Mouse (Mus musculus) retina, postnatal 7 days (tissue): Measurements from ENCODE around the gene Il17a.
"Not testable (repeated sequence)": the region's sequence is repeated elsewhere in the genome, so short reads cannot be mapped to it uniquely, and the experiment has no call there.

Experiments used
- DNase-seq: peaks from one replicate; pipeline ENCODE4 v3.0.0-alpha.2; 2012; ENCODE audit warnings: low read depth, low spot score

Gene Il17a

DNA sequence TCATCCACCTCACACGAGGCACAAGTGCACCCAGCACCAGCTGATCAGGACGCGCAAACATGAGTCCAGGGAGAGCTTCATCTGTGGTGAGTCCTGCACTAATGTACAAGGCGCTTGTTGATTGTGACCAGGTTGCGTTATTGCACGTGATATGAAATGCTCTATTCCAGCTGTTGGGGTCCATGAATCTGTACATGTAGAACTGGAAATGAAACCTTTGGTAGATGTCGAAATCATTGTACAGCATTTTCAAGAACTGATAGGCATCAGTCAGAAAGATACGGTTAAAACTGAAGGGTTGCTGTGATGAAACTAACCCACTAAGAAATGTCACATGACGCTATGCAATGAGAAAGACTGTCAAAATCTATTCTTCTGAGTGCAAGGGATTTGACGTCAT lies at the start of gene Il17a:
Il17a (plus strand) TSS at position 3 of the 400 bp plus-strand sequence.
- no peak for DNase-seq

DNA sequence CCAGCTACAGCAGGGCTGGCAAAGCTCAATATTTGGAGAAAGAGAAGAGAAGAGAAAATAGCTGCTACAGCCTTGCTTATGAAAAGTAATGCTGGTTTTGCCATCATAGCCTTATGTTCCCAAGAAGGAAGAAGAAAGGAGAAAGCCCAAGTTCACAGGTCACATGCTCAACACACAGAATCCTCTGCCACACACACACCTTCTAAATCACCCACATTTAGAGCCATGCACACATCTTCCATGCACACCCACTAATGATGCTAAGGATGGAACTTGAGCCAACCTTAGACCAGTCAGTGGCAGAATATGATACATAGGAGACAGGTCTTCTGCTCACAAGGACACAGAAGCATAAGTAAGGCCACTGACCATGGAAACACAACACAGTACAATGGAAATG lies 47.9 kb upstream of the Il17a start:
- DNase-seq: no peak

DNA sequence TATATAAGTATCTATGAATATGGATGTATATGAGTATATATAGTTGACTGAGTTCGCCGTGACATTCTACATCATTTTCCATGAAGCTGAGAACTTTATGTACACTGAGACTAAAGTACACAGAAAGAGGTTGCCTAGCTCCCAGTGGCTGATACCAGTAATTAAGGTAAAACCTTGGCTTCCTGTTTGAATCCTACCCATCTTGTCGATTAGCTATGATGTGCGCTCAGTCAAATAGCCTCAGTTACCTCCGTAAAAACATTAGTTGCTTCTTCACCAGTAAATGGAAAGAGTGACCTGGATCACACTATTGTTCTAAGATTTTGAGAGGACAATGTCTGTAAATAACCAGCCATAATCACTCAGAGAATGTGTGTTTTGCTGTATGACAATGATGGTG lies 47.3 kb upstream of the Il17a start:
- DNase-seq: no peak

DNA sequence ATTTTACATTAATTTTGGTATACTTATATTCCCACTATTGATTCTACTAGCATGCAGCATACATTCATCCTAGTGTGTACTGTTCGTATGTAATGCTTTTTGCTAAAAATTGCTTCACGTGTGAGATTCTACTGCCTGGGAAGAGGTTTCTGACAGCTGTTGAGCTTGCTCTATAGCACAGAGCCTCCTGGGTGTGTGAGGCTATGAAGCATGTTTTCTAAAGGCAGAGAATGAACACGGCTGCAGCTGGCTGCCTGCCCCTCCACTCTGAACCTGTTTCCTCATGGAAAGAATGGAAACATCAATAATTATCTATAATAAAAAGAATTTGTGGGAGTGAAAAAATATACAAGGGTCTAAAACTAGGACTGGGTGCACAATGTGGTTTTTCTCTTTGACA lies 46.9 kb upstream of the Il17a start:
- no peak for DNase-seq

DNA sequence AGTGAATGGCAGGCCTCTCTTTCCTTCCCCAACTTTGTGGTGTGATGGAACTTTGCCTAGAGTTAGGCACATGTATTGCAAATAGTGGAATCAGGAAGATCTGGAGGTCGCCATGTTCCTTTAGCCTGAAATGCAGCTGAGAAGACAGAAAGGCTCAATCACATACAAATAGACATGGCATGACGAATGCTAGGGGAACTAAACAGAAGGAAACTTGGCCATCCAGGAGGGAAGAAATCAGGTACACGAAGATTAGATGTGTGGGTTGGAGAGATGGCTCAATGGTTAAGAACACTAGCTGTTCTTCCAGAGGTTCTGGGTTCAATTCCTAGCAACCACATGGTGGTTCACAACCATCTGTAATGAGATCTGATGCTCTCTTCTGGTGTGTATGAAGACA lies 46.3 kb upstream of the Il17a start:
- DNase-seq: no peak

DNA sequence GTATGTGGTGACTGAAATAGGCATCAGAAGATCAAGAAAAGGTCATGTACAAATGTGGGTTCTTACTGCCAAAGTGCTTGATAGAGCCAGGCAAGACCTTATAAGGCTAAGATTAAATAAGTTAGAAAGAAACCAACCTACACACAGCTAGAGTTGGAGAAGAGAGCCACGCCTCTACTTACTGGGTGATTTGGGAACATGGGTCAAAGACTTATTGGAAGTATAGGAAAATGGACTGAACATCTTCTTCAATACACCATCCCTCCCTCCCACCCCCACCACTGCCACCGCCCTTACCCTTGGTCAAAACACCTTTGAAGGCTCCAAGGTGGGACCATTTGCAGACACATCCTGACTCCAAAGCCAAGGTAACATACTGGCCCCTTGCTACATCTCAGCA lies 45.3 kb upstream of the Il17a start:
- no peak for DNase-seq

DNA sequence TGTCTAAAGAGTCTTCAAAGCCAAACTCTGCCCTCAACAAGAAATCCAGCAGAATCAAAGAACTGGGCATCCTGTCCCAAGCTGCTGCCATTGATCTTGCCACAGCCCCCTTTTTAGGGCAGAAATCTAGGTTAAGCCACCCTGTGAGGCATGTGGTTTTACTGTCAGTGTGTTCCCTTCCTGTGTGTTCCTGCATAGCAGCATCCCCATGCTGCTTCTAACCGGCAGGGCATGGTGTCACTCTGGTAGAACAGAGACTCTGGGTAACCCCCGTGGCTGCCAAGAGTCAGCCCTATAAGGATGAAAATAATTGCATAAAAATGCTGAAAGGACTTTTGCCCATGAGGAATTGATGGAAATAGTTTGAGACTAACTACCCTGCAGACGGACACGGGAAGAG lies 44.8 kb upstream of the Il17a start:
- DNase-seq: no peak

DNA sequence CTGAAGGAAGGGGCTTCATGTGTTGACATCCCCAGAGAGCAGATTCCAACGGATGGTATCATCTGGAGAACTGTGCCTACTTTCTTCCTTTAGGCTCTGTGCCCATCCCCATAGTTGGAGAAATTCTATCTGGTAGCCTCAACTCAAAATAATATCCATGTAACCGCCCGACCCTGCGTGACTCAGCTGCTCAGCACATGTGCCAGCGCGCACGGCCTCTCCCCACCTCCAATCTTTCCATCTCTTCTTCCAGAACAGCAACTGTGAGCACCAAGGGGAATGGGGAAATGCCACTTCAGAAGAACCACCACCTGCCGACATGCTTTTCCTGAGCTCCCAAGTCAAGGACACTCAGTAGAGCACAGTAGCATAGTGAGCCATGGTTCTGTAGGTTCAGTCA lies 39.4 kb upstream of the Il17a start:
- no peak for DNase-seq

DNA sequence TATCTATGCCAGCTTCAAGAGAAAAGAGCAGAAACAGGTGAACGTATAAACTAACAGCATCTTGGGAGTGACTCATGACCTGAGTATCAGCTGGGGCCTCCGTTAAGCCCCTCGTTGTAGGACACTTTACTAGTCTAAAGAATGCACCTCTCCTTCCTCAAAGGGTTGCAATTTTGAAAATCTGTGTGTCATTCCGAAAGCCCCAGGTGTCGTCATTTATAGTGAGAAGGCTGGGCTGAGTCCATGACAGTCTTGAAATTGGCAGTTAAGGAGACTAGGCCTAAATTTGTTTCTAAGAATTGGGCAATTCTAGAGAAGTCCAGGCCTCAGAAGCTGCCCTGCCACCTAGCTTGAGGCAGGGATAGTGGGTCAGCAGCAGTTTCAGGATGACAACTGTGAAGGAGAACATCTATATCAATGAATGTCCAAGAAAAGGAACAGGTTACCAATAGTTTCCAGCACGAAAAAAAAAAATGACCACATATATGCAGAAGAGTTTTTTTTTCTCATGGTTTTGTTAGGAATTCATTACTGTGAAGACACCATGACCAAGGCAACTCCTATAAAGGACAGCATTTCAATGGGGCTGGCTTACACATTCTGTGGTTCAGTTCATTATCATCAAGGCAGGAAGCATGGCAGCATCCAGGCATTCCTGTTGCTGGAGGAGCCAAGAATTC lies 36.9 kb upstream of the Il17a start:
- no peak for DNase-seq

DNA sequence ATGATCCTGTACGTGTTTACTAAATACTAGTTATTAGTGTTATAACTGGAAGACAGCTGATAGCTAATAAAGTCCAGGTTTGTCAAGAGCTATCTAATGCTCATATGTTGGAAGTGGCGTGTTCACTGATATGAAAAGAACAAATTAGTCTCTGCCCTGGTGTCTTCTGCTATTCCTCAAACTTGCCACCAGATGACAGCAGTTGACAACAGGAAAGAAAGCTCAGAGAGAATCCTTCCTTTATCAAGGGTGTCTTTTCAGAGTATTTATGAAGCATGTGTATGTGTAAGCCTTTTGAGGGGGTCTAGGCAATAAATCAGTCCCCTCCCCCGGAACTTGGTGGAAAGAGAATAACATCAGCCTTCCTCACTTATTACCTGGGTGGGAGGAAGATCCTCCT lies 30.7 kb upstream of the Il17a start:
- DNase-seq: no peak

DNA sequence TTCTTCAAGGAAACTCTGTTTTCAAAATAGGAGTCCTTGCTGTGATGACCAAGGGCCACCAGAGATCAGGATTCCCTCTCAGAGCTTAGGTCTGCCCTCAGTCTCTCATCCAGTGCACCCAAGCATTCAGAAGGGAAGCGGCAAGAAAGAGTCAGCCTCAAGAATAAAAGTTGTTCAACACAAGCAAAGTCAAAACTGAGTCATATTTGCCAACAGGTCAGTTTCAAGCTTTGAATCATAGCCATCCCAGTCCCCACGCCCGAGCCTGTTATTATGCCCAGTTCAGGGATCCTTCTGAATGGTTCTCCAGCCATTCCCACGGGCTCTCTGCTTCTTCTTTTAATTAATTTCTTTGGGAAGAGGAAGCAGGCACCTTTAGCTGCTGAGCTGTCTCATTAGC lies 5.9 kb downstream of the Il17a start:
- DNase-seq: no peak

DNA sequence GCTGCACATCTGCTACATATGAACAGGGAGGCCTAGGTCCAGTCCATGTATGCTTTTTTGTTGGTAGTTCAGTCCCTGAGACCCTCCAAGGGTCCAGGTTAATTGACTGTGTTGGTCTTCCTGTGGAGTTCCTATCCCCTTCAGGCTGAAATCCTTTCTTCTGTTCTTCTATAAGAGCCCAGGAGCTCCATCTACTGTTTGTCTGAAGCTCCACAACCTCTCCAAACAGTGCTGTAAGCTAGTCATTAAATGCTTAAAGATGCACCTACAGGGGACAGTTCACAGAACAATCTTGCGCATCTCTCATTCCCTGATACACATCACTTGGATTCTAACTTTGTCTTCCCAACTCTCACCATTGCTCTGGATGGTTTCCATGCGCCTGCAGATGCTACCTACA lies 7.8 kb downstream of the Il17a start:
- no peak for DNase-seq

DNA sequence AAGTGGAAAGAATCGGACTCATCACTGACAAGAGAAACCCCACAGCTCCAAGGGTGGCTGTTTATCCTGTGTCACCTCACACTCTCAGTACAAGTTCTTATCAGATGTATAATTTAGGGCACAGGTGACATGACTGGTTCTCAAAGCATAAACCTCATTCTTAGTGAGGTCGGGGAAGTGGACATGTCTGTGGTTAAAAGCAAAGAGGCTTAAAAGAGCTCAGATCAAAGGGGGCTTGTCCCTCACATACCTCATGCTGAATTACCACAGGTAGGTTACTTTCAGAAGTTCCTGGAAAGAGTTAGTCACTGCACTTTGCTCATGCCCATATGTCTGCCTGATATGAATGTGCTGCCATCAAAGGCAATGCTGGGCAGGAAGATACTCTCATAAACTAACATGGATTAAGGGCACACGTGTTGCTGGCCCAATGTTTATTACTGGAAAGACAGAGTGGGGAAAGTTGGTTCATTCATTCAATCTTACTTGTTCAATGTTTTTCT lies 9.8 kb downstream of the Il17a start:
- no peak for DNase-seq

DNA sequence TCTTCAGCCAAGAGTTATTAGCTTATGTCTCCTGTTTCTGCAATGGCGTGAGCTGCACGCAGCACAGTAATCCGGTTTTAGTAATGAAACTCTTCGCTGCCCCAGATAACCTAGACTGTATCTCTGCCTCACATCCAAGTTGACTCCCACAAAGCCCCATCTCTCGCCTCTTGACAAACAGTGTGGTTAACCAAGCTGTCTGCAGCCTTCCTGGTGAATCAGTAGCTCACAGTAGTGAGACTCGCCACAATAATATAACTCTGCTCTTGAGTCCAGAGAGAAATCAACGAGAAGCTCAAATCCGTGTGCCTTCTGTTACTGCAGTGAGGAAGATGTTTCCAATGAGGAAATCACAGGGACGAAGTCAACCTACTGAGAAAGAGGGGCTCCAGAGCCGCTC lies 23.7 kb downstream of the Il17a start:
- no peak for DNase-seq

DNA sequence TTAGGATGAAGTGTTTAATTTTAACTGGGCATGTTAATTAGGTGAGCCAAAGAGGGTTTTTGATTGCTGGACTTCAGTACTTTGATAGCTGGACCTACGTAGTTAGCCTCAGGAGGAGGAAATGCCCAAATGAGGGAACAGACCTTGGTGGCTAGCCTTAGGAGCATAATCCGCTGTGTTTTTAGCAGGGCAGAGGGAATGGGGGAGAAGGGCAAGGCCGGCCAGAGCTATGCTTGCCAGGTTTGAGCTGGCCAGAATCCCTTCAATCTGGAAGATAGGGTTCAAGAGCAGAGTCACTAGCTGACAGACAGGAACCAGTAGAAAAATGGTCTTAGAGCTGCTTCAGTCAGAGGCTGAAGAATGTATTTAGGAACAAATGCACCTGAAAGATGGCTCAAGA lies 26.9 kb downstream of the Il17a start:
- DNase-seq: no peak

DNA sequence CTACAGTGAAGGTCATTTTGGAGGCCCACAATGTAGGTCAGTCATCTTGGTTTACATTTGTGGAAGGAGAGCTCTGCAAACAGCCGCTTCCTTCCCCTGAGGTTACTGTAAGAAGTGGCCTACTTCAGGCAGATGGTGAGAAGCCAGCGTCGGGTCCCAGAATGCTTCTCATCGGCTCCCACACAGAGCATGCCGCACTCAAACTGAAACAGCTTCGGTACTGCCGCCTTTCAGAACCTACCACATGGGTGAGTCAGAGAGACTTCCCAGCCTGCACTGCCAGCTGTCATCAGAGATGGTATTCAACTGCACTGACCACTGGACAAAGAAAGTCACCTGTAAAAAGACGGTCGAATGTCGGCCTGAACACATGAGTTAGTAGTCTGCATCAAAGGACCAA lies 29.1 kb downstream of the Il17a start:
- DNase-seq: no peak

DNA sequence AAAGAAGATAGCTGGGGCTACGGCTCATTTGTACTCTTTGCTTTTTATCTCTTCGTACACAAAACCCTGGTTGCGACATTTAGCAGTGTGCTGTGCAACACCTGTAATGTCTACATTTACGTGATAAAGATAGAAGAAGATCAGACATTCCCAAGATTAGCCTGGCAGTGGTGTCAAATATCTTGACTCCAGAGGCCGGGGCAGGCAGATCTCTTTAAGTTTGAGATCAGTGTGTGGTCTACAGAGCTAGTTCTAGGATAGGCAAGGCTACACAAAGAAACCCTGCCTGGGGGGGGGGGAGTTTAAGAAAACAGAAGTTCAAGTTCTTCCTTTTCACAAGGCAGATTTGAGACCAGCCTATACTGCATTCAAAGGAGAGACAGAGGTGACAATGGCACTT lies 29.6 kb downstream of the Il17a start:
- DNase-seq: no peak

DNA sequence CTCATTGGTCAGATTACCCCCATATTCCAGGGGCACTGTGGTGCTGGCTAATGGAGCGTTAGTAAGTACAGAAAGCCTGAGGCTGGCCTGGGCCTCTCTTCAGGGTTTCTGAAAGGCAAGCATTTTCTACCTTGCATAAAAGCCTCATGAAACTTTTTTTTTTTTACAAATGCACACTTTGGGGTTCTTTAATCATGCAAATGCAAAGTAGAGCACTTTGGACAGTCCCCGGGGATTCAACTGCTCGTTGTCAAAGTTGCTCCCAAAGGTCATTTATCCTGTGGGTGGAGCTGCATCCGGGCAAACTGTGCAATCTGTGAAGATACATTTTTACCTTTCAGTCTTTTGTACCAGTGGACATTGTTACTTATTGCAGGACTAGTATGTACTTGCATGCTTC lies 30.7 kb downstream of the Il17a start:
- DNase-seq: no peak

DNA sequence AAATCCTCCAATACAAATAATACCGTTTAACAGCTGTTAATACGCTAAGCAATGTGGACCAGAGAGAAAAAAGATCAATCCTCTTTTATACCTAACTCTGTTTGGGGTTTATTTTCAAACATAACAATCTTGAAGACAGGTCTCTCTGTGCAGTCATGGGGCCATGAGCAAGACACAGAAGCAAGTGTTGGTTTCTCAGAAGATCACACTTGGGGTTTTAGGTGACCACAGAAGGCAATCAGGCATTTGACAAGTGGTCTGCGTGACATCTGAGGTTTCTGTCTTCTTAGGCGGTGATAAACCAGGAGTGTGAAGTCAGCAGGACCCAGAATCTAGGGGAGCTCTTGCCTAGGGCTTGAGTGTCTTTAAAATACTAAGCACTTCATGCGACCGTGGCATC lies 35.8 kb downstream of the Il17a start:
- no peak for DNase-seq

DNA sequence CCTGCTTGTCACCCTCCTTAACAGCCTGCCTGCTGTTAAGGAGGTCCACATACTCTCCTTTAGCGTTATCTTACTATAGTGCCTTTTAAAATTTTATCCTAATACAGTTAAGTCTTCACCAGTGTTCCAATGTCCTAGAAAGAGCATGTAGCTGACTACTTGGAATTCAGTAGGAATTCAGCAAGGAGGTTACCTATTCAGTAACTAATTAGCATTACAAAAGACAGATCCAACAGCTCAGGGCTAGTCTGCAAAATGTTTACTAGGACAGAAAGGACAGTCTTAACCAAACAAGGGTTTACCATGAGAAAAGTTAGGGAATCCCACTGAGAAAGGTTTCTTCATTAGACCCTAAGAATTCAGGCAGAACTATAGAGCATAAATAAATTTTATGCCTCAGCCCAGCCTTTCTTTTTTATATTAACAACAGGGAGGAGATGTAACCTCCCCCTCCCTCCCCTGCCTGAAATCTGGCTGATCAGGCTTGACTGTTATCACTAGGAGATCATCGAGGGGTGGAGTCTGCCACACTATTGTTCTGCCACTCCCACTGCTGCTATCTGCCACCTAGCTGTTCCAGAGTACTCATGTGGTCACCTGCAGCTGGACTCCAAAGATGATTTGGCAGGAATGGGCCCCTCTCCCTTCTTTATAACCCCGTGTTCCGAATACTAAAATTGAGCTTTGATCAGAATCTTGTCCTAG lies 43.5 kb downstream of the Il17a start:
- DNase-seq: not testable (repeated sequence)

DNA sequence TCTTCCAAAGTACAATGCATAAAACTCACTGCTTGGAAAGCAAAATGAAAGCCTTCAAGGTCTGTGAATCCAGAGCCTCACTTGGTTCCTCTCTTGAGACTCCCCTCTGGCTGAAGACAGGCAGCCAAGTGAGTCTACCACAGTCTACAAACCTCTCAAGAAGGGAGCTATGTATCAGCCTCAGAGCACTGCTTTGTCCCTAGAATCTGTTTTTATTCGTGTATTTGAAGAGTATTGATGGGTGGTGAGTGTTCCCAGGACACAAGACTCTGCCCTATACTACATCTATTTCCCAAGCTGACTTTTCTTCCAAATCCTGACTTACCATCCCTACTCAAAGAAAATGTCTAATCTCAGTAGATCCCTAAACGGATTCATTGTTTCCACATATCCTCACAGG lies 47.7 kb downstream of the Il17a start:
- DNase-seq: no peak
